Mouse (Mus musculus) left cerebral cortex, postnatal 4 days (tissue): ENCODE measurements around the gene Ttbk1. TPM values are rescaled to one million over a fixed set of nuclear protein-coding genes. Genes with fewer than 3 reads are reported as not detected.
A peak's percentile ranks its signal among the peaks of the same experiment; 100 is the strongest.

Experiments used
- DNase-seq: peaks from one replicate; pipeline ENCODE4 v3.0.0-alpha.2; 2022
- intact Hi-C: fragments of 180-260 bp; cut with DNase I; formaldehyde crosslinking; loops from one replicate; pipeline ENCODE4 v1.15.1; 2025
- total RNA-seq, 2 experiments: library from RNA; stranded (reverse); gene quantifications; 2 replicates each; pipeline ENCODE4 v1.2.3; 2021

Ttbk1 gene
- total RNA-seq, 2 experiments from 2014 or later, result 86.7 to 88.6 TPM

DNA sequence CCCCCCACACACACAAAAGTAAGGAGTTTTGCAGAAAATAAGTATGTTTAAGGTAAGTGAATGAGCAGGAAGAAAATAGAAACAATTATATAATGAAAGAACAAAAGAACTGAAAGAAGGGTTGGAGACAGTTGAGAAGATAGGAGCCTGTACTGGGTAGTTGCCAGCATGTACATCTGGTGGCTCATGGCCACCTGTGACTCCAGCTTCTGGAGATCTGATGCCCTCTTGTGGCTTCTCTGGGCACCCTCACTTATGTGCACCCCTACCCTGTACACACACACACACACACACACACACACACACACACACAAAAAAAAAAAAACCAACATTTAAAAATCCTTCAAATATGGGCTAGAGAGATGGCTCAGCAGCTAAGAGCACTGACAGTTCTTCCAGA lies 67.8 kb downstream of the Ttbk1 start:
- intact Hi-C loops, result no loop called here
- DNase-seq, result no peak

DNA sequence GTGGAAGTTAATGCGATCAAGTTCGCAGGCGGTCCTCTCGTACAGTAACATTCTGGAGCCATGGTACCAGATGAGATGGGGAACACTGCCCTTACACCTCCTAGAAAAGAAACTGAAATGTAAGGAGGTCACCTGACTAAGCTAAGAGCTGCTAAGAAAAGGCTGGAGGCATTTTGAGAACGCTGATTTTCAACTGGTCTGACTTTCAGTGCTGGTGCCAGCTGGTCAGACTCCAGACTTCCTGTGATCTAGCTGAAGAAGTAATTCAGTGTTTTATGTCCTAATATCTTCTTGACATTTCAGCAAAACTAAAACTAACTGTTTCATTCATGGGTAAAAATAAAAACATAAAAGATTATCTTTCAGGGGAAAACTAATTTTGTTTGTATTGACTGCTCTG lies 68.8 kb downstream of the Ttbk1 start:
- intact Hi-C loops, result no loop called here
- DNase-seq, result no peak

DNA sequence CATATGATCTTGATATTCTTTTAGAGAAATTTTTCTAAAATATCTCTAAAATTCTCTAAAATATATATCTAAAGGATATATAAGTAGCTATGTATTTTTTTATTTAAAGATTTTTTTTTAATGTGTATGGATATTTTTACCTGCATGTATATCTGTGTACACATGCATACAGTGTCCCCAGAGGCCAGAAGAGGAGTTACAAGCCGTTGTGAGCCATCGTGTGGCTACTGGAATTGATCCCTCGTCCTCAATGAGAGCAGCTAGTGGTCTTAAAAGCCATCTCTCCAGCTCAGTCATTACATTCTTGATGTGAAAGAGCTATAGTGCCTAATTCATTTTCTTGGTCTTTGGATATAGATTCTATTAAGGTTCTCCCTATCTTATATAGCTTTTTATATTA lies 79.0 kb downstream of the Ttbk1 start:
- DNase-seq, result no peak
- intact Hi-C loops, result loop anchor here (5.0 kb wide), 1 partner anchor 676 kb away; the partner anchor contains the start of gene 1600014C23Rik

DNA sequence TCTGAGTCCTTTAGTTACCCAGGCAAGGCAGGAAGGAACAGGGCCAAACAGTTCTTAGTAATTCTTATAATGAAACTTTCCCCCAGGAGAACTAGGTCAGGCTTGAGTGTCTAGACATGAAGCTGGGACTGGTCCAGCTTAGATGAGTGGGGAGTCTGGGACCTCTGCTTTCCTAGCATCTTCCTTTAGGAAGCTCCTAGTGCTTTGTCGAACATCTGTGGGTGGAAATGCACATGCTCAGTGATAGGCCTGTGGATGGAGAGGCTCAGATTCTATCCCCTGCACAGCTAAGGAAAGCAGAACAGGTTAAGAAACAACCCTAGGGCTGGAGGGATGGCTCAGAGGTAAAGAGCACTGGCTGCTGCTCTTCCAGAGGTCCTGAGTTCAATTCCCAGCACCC lies 92.8 kb downstream of the Ttbk1 start:
- intact Hi-C loops, result no loop called here
- no peak for DNase-seq

DNA sequence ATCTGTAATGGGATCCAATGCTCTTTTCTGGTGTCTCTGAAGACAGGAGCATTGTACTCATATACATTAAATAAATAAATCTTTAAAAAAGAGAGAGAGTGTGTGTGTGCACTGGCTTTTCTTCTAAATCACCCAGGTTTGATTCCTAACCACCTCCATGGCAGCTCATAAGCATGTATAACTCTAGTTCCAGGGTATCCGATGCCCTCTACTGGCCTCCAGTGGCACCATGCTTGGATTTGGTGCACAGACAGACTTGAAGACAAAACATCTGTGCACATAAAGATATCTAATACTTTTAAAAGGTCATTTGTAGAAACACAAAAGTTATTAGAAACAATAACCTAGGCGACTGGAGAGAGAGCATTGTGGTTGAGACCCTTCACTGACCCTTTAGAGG lies 94.5 kb downstream of the Ttbk1 start:
- intact Hi-C loops, result no loop called here
- DNase-seq, result peak; percentile 32

Other genes with a start within 250 kb of the Ttbk1 start
- 10 to 100 TPM; 50.0 to 50.1 TPM for gene Polr1c, start 239.6 kb downstream of the Ttbk1 start, total RNA-seq
- 10 to 100 TPM; 55.3 to 56.7 TPM for gene Yipf3, start 239.6 kb downstream of the Ttbk1 start, total RNA-seq
- gene Lrrc73, start 234.1 kb downstream of the Ttbk1 start, total RNA-seq, result 10 to 100 TPM; 84.5 to 94.1 TPM
- gene Tjap1, start 204.6 kb downstream of the Ttbk1 start, total RNA-seq, result 10 to 100 TPM; 35.5 to 44.3 TPM
- 10 to 100 TPM; 54.6 to 63.8 TPM for gene Dlk2, start 190.3 kb downstream of the Ttbk1 start, total RNA-seq
- 1 to 10 TPM; 9.7 to 9.9 TPM for gene Abcc10, start 159.3 kb downstream of the Ttbk1 start, total RNA-seq
- 10 to 100 TPM; 93.1 to 96.1 TPM for gene Zfp318, start 103.9 kb downstream of the Ttbk1 start, total RNA-seq
- 1 to 10 TPM; 2.6 to 4.7 TPM for gene Crip3, start 58.7 kb downstream of the Ttbk1 start, total RNA-seq
- gene Slc22a7, start 49.2 kb downstream of the Ttbk1 start, total RNA-seq, result under 1 TPM; 0.28 to 0.62 TPM
- gene Dnph1, start 9.0 kb upstream of the Ttbk1 start, total RNA-seq, result 1 to 10 TPM; 6.0 to 7.1 TPM
- 10 to 100 TPM; 48.0 to 49.9 TPM for gene Cul9, start 58.7 kb upstream of the Ttbk1 start, total RNA-seq
- 10 to 100 TPM; 55.2 to 58.1 TPM for gene Srf, start 68.5 kb upstream of the Ttbk1 start, total RNA-seq
- gene Ptk7, start 141.8 kb upstream of the Ttbk1 start, total RNA-seq, result 10 to 100 TPM; 29.8 to 30.6 TPM
- gene Klc4, start 158.3 kb upstream of the Ttbk1 start, total RNA-seq, result 10 to 100 TPM; 18.9 to 20.4 TPM
- gene Mrpl2, start 158.6 kb upstream of the Ttbk1 start, total RNA-seq, result 10 to 100 TPM; 34.3 to 43.6 TPM
- gene Cul7, start 162.7 kb upstream of the Ttbk1 start, total RNA-seq, result 10 to 100 TPM; 64.7 to 71.0 TPM
- gene Rrp36, start 186.7 kb upstream of the Ttbk1 start, total RNA-seq, result 10 to 100 TPM; 19.0 to 22.7 TPM
- 100 to 1,000 TPM; 135 to 147 TPM for gene Mea1, start 191.1 kb upstream of the Ttbk1 start, total RNA-seq
- 100 to 1,000 TPM; 151 to 155 TPM for gene Klhdc3, start 193.2 kb upstream of the Ttbk1 start, total RNA-seq
- 100 to 1,000 TPM in 1 of 2 experiments, 10 to 100 TPM in 1; 99.6 to 100 TPM for gene Ppp2r5d, start 217.4 kb upstream of the Ttbk1 start, total RNA-seq
- 10 to 100 TPM; 30.9 to 32.0 TPM for gene Pex6, start 223.8 kb upstream of the Ttbk1 start, total RNA-seq
- under 1 TPM; 0.88 to 0.89 TPM for gene Gnmt, start 241.5 kb upstream of the Ttbk1 start, total RNA-seq